Mouse (Mus musculus) E14TG2a.4 (cell line): ENCODE measurements around the gene Gm4922.

ENCODE experiments used
- CTCF ChIP-seq: conservative IDR thresholded peaks from 2 replicates; pipeline ENCODE4 v1.5.1; 2014; ENCODE audit warnings: low read length
- NANOG ChIP-seq: IDR thresholded peaks from 2 replicates; pipeline ENCODE4 v1.6.1; 2014; ENCODE audit warnings: borderline replicate concordance, low read length, mixed read lengths

DNA sequence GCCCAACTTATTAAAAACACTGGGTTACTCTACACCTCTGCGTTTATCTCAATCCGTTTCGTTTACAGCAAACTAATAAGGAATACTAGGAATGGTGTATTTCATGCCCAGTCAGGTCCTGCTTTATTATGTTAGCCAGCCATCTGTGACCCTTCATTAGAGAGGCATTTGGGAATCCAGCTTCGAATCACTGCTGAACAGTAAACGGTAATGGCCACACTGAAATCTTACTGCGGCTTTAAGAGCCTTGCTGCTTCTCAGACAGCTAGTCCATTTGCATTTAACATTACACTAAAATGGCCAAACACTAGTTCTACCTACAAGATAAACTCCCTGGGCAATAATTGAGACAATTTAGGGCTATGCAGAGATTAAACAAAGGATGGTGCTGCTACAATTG, 44.5 kb downstream of the Gm4922 start:
- TF ChIP-seq CTCF (no peak), NANOG (no peak)
